Mouse (Mus musculus) lung, embryonic 14.5 days (tissue): ENCODE results near the gene Plekhg6. TPM values are rescaled to one million over a fixed set of nuclear protein-coding genes. Genes with fewer than 3 reads are reported as not detected.

Experiments
- ATAC-seq: fragments of 200-750 bp; cut with Nextera tagmentation; 2 replicates; pipeline ENCODE4 v1.8.0; 2017; ENCODE audit warnings: mild to moderate bottlenecking, moderate TSS enrichment, moderate library complexity; ENCODE audit not compliant: insufficient read depth
- DNase-seq: peaks from one replicate; pipeline ENCODE4 v3.0.0-alpha.2; 2015
- H3K27ac ChIP-seq: fragments of 300-500 bp; sonication (generic); 2 replicates; pipeline ENCODE4 v1.5.1; 2014; ENCODE audit warnings: low read depth, mild to moderate bottlenecking, moderate library complexity
- H3K27me3 ChIP-seq: fragments of 300-500 bp; sonication (generic); 2 replicates; pipeline ENCODE4 v1.6.1; 2014; ENCODE audit warnings: low read length, control low read depth; ENCODE audit not compliant: insufficient read depth
- H3K36me3 ChIP-seq: fragments of 300-500 bp; sonication (generic); 2 replicates; pipeline ENCODE4 v1.6.1; 2014; ENCODE audit warnings: control low read depth; ENCODE audit not compliant: insufficient read depth
- H3K4me1 ChIP-seq: fragments of 300-500 bp; sonication (generic); 2 replicates; pipeline ENCODE4 v1.6.1; 2014; ENCODE audit warnings: antibody characterized with exemption, control low read depth; ENCODE audit not compliant: insufficient read depth
- H3K4me2 ChIP-seq: fragments of 300-500 bp; sonication (generic); 2 replicates; pipeline ENCODE4 v1.6.1; 2014; ENCODE audit warnings: mild to moderate bottlenecking
- H3K4me3 ChIP-seq: fragments of 300-500 bp; sonication (generic); 2 replicates; pipeline ENCODE4 v1.5.1; 2014; ENCODE audit warnings: low read depth, low read length
- H3K9ac ChIP-seq: fragments of 300-500 bp; sonication (generic); 2 replicates; pipeline ENCODE4 v1.6.1; 2014
- H3K9me3 ChIP-seq: fragments of 300-500 bp; sonication (generic); 2 replicates; pipeline ENCODE4 v1.6.1; 2016; ENCODE audit warnings: low read depth, low read length, control low read depth
- CTCF ChIP-seq: IDR thresholded peaks from 2 replicates; pipeline ENCODE4 v1.5.1; 2016; ENCODE audit warnings: antibody characterized with exemption, low read depth
- WGBS: fragments of 180-500 bp; shearing (Covaris S2); extraction: QIAGEN DNeasy Blood & Tissue Kit; methylation state at CpG from one replicate; pipeline ENCODE4 v1.1.7; 2014; 5-methylcytosine and 5-hydroxymethylcytosine counted together
- polyA plus RNA-seq: library from polyadenylated mRNA; unstranded; fragments of >200 nt; fragmentation: Nextera tagmentation; extraction: Ambion mirVana; gene quantifications from 2 replicates; pipeline ENCODE4 v1.2.1, GENCODE M21; 2014

The Plekhg6 gene
- polyA plus RNA-seq, 1 experiment from 2014 or later, result 0.22 TPM

GRCm38 (mm10) chr6:125410551-125410950 lies 30.0 kb upstream of the Plekhg6 start:
- DNase-seq (no peak), ATAC-seq (no peak)
- WGBS, result 66% methylated on average over 11 of the region's 11 CpGs
- no peak overlapping the region for H3K9ac ChIP-seq
- H3K27me3 ChIP-seq, result no peaks in the 10 kb centered on the region
- H3K4me2 ChIP-seq, result no peak overlapping the region
- H3K4me1 ChIP-seq, result no peaks in the 10 kb centered on the region
- no peaks in the 10 kb centered on the region for H3K36me3 ChIP-seq
- no peak for TF ChIP-seq CTCF
- H3K27ac ChIP-seq, result no peak overlapping the region
- H3K4me3 ChIP-seq, result no peak overlapping the region
- no peaks in the 10 kb centered on the region for H3K9me3 ChIP-seq

- Histone ChIP-seq H3K27ac (no peak overlapping the region), H3K9ac (no peak overlapping the region), H3K4me3 (no peak overlapping the region), H3K4me1 (no peaks in the 10 kb centered on the region), H3K9me3 (no peaks in the 10 kb centered on the region), H3K36me3 (no peaks in the 10 kb centered on the region), H3K27me3 (no peaks in the 10 kb centered on the region), H3K4me2 (no peak overlapping the region)
- 89% methylated on average over 10 of the region's 10 CpGs for WGBS
- no peak for TF ChIP-seq CTCF
- ATAC-seq (no peak), DNase-seq (no peak)
Observed at GRCm38 (mm10) chr6:125407657-125408056, 27.1 kb upstream of the Plekhg6 start.

- Histone ChIP-seq H3K4me3 (no peak overlapping the region), H3K4me2 (no peak overlapping the region), H3K9ac (no peak overlapping the region), H3K36me3 (no peaks in the 10 kb centered on the region), H3K4me1 (no peaks in the 10 kb centered on the region), H3K27ac (no peak overlapping the region), H3K27me3 (no peaks in the 10 kb centered on the region), H3K9me3 (no peaks in the 10 kb centered on the region)
- DNase-seq (no peak), ATAC-seq (no peak)
- 76% methylated on average over 7 of the region's 7 CpGs for WGBS
- no peak for TF ChIP-seq CTCF
Observed at GRCm38 (mm10) chr6:125407224-125407623, 26.6 kb upstream of the Plekhg6 start.

GRCm38 (mm10) chr6:125405461-125406382 lies 25.1 kb upstream of the Plekhg6 start:
- no peak for DNase-seq
- H3K27ac ChIP-seq, result no peak overlapping the region
- H3K9ac ChIP-seq, result no peak overlapping the region
- no peaks in the 10 kb centered on the region for H3K27me3 ChIP-seq
- TF ChIP-seq CTCF, result no peak
- 41% methylated on average over 14 of the region's 14 CpGs for WGBS
- H3K4me2 ChIP-seq, result no peak overlapping the region
- H3K9me3 ChIP-seq, result no peaks in the 10 kb centered on the region
- H3K4me1 ChIP-seq, result no peaks in the 10 kb centered on the region
- no peak for ATAC-seq
- H3K4me3 ChIP-seq, result no peak overlapping the region
- H3K36me3 ChIP-seq, result no peaks in the 10 kb centered on the region

- DNase-seq, result no peak
- Histone ChIP-seq H3K36me3 (no peaks in the 10 kb centered on the region), H3K9me3 (no peaks in the 10 kb centered on the region), H3K27me3 (no peaks in the 10 kb centered on the region), H3K9ac (no peak overlapping the region), H3K4me1 (no peaks in the 10 kb centered on the region), H3K27ac (no peak overlapping the region), H3K4me2 (no peak overlapping the region), H3K4me3 (no peak overlapping the region)
- ATAC-seq, result no peak
- WGBS, result 84% methylated on average over 5 of the region's 5 CpGs
- no peak for TF ChIP-seq CTCF
Observed at GRCm38 (mm10) chr6:125389853-125390252, 9.3 kb upstream of the Plekhg6 start.

GRCm38 (mm10) chr6:125386080-125386479 lies 5.5 kb upstream of the Plekhg6 start:
- H3K27me3 ChIP-seq, result peaks cover 2% of the 10 kb centered on the region
- no peaks in the 10 kb centered on the region for H3K4me1 ChIP-seq
- DNase-seq (no peak), ATAC-seq (no peak)
- 46% methylated on average over 6 of the region's 6 CpGs for WGBS
- H3K36me3 ChIP-seq, result no peaks in the 10 kb centered on the region
- H3K4me3 ChIP-seq, result no peak overlapping the region
- H3K9me3 ChIP-seq, result no peaks in the 10 kb centered on the region
- H3K9ac ChIP-seq, result no peak overlapping the region
- H3K4me2 ChIP-seq, result no peak overlapping the region
- no peak for TF ChIP-seq CTCF
- no peak overlapping the region for H3K27ac ChIP-seq

- Histone ChIP-seq H3K9me3 (no peaks in the 10 kb centered on the region), H3K4me1 (no peaks in the 10 kb centered on the region), H3K4me2 (no peak overlapping the region), H3K36me3 (no peaks in the 10 kb centered on the region), H3K4me3 (no peak overlapping the region), H3K9ac (no peak overlapping the region), H3K27ac (no peak overlapping the region), H3K27me3 (peaks cover 10% of the 10 kb centered on the region)
- ATAC-seq, result no peak
- DNase-seq, result peak; percentile 56
- WGBS, result 63% methylated on average over 11 of the region's 11 CpGs
- TF ChIP-seq CTCF, result peak; percentile 66
Observed at GRCm38 (mm10) chr6:125385066-125385974, 4.7 kb upstream of the Plekhg6 start.
